Mouse (Mus musculus) cortical plate, adult 2 months (tissue): ENCODE measurements around the gene Itk. TPM values are rescaled to one million over a fixed set of nuclear protein-coding genes. Genes with fewer than 3 reads are reported as not detected.

ENCODE experiments used
- H3K27ac ChIP-seq: fragments of 200-500 bp; 2 replicates; pipeline ENCODE4 v1.5.1; 2012; ENCODE audit warnings: low read length, control low read depth, inconsistent platforms; ENCODE audit not compliant: insufficient read depth
- H3K4me1 ChIP-seq: fragments of 200-500 bp; 2 replicates; pipeline ENCODE4 v1.6.1; 2011; ENCODE audit warnings: low read length; ENCODE audit not compliant: control insufficient read depth, insufficient read depth
- H3K4me3 ChIP-seq: fragments of 200-500 bp; 2 replicates; pipeline ENCODE4 v1.5.1; 2011; ENCODE audit warnings: mild to moderate bottlenecking, low read length, control low read depth; ENCODE audit not compliant: insufficient read depth
- CTCF ChIP-seq: fragments of 200-500 bp; IDR thresholded peaks from 2 replicates; pipeline ENCODE4 v1.5.1; 2011; ENCODE audit warnings: mild to moderate bottlenecking, control low read depth, low read length; ENCODE audit not compliant: insufficient read depth; ENCODE audit errors: extremely low read depth
- POLR2A ChIP-seq: fragments of 200-500 bp; IDR thresholded peaks from 2 replicates; pipeline ENCODE4 v1.6.1; 2011; ENCODE audit warnings: mild to moderate bottlenecking, low read length, control low read depth; ENCODE audit not compliant: insufficient read depth; ENCODE audit errors: extremely low read depth
- polyA plus RNA-seq: library from polyadenylated mRNA; depleted of rRNA; stranded (reverse); fragments of >200 nt; gene quantifications from 2 replicates; pipeline ENCODE4 v1.2.3, GENCODE M21; 2012

The Itk gene
- polyA plus RNA-seq, 1 experiment = 0.23 TPM

DNA sequence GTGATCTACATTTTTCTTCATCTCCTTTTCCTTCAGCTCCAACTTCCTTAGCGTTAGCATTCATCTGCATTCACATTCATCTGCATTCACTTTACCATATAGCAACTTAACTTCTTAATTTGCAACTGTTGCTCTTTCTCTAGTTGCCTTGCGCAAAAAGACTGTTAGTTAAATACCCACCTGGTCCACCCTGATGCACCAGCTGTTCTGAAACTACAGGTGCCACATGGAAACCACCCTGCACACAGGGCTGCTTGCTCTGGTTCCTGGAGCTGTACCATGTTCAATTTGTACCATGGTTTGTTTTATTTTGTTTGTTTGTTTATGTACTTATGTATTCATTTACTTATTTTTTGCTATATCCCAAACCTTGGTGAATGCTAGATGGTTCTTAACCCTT is 6.4 kb upstream of the Itk start:
- H3K4me1 ChIP-seq = no peaks in the 10 kb centered on the region; the same call in 1 of the 2 replicates
- no peak overlapping the region for H3K4me3 ChIP-seq
- no peak for TF ChIP-seq CTCF
- TF ChIP-seq POLR2A = no peak
- no peak overlapping the region for H3K27ac ChIP-seq

GRCm38 (mm10) chr11:46395088-46395487 is 5.8 kb upstream of the Itk start:
- TF ChIP-seq POLR2A (no peak), CTCF (no peak)
- Histone ChIP-seq H3K4me1 (no peaks in the 10 kb centered on the region; the same call in 1 of the 2 replicates), H3K27ac (no peak overlapping the region), H3K4me3 (no peak overlapping the region)

- Histone ChIP-seq H3K27ac (no peak overlapping the region), H3K4me3 (no peak overlapping the region), H3K4me1 (no peaks in the 10 kb centered on the region; the same call in 1 of the 2 replicates)
- TF ChIP-seq CTCF (no peak), POLR2A (no peak)
Measured at GRCm38 (mm10) chr11:46393413-46393812, 4.1 kb upstream of the Itk start.

GRCm38 (mm10) chr11:46392890-46393289 is 3.6 kb upstream of the Itk start:
- H3K4me1 ChIP-seq = no peaks in the 10 kb centered on the region; the same call in 1 of the 2 replicates

GRCm38 (mm10) chr11:46390621-46391020 is 1.3 kb upstream of the Itk start:
- TF ChIP-seq POLR2A (no peak), CTCF (no peak)

More at GRCm38 (mm10) chr11:46392890-46393289, 3.6 kb upstream of the Itk start:
- no peak overlapping the region for H3K4me3 ChIP-seq
- TF ChIP-seq POLR2A = no peak
- TF ChIP-seq CTCF = no peak
- H3K27ac ChIP-seq = no peak overlapping the region

DNA sequence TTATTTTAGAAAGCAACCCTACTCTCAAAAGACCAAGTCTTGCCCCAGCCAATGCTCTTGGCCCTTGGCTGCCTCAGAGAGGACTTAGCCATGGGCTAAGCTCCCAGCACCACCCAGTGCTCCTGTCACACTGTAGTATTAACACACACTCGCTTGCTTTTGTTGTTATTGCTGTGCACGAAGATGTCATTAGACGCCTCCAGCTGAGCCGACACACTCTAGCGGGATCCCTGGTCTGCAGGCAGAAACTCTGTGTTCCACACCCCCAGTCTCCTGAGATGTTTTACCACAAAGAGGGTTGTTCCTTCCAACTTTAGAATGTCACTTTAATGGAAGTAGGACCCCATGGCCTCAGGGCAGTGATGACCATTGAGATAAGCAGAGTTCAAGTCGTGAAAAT is 877 bp downstream of the Itk start:
- no peak for TF ChIP-seq CTCF
- no peak for TF ChIP-seq POLR2A
- no peak overlapping the region for H3K4me3 ChIP-seq

More at GRCm38 (mm10) chr11:46390621-46391020, 1.3 kb upstream of the Itk start:
- H3K4me3 ChIP-seq = no peak overlapping the region
- no peaks in the 10 kb centered on the region for H3K4me1 ChIP-seq
- no peak overlapping the region for H3K27ac ChIP-seq

GRCm38 (mm10) chr11:46387061-46387460 is 2.3 kb downstream of the Itk start:
- Histone ChIP-seq H3K4me3 (no peak overlapping the region), H3K27ac (no peak overlapping the region), H3K4me1 (no peaks in the 10 kb centered on the region)
- TF ChIP-seq POLR2A (no peak), CTCF (no peak)

More for the DNA sequence above, 877 bp downstream of the Itk start:
- Histone ChIP-seq H3K27ac (no peak overlapping the region), H3K4me1 (no peaks in the 10 kb centered on the region)

DNA sequence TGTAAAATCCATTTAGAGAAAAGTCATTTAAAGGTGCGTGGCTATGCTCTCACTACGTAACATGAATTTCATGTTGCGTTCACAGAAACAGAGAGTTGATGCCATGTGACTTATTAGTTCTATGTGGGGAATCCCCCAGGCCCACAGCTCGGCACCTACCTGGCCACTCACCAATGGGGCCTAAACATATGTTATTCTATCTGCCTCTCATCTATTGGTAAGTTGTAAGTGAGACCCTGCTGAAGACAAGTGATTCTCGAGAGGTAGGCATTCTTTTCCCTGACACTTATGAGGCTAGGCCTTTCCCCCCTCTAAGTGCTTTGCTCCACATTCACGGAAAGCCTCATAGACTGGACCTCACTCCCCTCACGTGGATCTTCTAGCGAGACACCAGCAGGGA is 2.8 kb downstream of the Itk start:
- no peaks in the 10 kb centered on the region for H3K4me1 ChIP-seq
- no peak for TF ChIP-seq POLR2A
- TF ChIP-seq CTCF = no peak
- no peak overlapping the region for H3K27ac ChIP-seq
- H3K4me3 ChIP-seq = no peak overlapping the region

GRCm38 (mm10) chr11:46384925-46385324 is 4.4 kb downstream of the Itk start:
- Histone ChIP-seq H3K4me1 (no peaks in the 10 kb centered on the region), H3K27ac (no peak overlapping the region), H3K4me3 (no peak overlapping the region)
- TF ChIP-seq CTCF (no peak), POLR2A (no peak)

DNA sequence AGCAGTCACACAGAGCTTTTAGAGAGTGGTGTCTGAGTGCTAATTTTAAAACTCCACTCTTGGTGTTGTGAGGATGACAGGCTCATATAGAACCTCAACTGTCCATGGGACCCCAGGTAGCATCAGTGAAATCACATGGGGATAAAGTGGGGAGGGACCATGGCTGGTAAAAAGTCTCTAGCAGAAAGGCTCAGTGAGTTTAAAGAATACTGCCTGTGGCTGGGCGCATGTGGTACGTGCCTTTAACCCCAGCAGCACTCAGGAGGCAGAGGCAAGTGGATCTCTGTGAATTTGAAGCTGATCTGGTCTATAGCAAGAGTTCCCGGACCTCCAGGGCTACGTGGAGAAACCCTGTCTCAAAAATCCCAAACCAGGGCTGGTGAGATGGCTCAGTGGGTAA is 6.8 kb downstream of the Itk start:
- Histone ChIP-seq H3K4me3 (no peak overlapping the region), H3K27ac (no peak overlapping the region), H3K4me1 (no peaks in the 10 kb centered on the region)
- no peak for TF ChIP-seq POLR2A
- no peak for TF ChIP-seq CTCF

DNA sequence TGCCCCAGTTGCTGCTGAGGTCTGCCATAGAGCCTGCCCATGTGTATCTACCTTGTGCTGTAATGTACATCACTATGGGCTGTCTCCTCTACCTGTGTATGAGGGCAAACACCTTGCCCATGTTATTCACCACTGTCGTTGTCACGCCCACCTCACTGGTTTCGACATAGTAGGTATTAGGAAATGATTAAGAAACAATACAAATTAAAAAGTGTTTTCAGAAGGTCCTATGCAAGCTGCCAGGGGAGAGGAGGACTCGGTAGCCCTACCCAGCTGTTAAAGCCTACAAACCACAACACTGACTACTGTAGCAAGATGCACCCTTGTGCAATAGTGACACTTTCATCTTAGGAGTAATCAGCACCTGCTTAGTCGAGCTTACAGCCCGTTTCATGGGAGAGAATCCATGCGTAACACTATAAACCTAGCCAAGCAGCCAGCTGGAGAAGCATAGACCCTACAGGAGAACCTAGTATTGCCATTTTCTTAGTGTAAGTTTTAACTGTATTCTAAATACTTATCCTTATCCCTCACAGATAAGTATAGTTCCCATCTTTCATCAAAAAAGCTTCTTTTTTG is 9.1 kb downstream of the Itk start:
- TF ChIP-seq CTCF = no peak
- no peak for TF ChIP-seq POLR2A
- Histone ChIP-seq H3K4me3 (no peak overlapping the region), H3K4me1 (no peaks in the 10 kb centered on the region), H3K27ac (no peak overlapping the region)
